Mouse (Mus musculus): ENCODE results near the gene Efcab11.

DNA sequence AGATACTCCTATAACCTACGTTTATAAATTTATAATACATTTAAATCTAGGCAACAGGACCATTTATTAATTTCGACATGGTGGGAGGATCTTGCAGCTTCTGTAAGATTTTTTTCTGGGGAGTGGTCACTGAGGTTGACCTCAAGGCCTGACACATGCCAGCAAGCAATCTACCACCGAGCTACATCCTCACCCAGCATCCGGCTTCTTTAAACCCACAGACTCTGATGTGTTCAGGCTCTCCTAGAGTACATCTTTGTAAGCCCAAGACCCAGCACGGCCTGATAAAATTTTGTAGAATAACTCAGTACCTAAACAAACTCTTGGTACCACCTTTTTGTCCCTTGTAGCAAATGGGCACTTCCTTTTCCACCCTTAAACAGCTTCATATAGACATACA lies 46.7 kb downstream of the Efcab11 start:
- TF ChIP-seq CTCF (IDR thresholded peaks at IDR 0.05 in 2 of 3, conservative IDR thresholded peaks at IDR 0.05 in 1 of 3; ENCODE audit: control insufficient read depth in 1 of 3, insufficient read depth in 1 of 3, low read depth in 2 of 3, low read length in 3 of 3, poor library complexity in 1 of 3, severe bottlenecking in 1 of 3) (no peak), POLR2AphosphoS5 (IDR thresholded peaks at IDR 0.05; ENCODE audit: borderline replicate concordance, low read depth, low read length) (no peak), EP300 (IDR thresholded peaks at IDR 0.05; ENCODE audit: low read depth in 1 of 2, low read length in 2 of 2) (no peak), GATA1 (IDR thresholded peaks at IDR 0.05; ENCODE audit: low read depth, low read length) (no peak), ZNF384 (IDR thresholded peaks at IDR 0.05; ENCODE audit: low read depth, low read length) (no peak), POLR2A (IDR thresholded peaks at IDR 0.05; ENCODE audit: control insufficient read depth in 1 of 2, insufficient read depth in 1 of 2, low read depth in 1 of 2, low read length in 2 of 2, poor library complexity in 1 of 2) (no peak)
